Mouse (Mus musculus) cerebellum, adult 9-10 months (tissue): ENCODE results near the gene Olfr502.
"Not testable (repeated sequence)": the region's sequence is repeated elsewhere in the genome, so short reads cannot be mapped to it uniquely, and the experiment has no call there.

Experiments
- DNase-seq: peaks from one replicate; pipeline ENCODE4 v3.0.0; 2022

Olfr502 gene

DNA sequence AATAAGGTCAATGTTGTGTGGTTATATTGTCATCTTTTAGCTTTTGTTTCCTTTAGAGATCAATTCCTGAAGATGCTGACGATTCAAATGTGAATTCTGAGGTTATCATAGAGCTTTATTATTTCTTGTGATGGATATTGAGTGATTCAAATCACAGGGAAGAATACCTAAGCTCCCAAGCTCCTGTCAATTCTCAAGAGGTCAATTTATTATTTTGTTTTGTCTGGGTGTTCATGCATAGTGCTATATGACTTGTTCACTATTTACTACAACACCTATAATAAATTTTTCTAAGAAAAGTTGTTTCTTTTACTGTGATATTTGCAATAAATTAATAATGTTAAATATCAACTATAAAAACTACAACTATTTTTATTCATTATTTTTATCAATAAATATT is at the start of gene Olfr502:
Gene Olfr502, minus strand, starts transcription at position 101 of the 400 bp plus-strand sequence.
- DNase-seq: no peak

DNA sequence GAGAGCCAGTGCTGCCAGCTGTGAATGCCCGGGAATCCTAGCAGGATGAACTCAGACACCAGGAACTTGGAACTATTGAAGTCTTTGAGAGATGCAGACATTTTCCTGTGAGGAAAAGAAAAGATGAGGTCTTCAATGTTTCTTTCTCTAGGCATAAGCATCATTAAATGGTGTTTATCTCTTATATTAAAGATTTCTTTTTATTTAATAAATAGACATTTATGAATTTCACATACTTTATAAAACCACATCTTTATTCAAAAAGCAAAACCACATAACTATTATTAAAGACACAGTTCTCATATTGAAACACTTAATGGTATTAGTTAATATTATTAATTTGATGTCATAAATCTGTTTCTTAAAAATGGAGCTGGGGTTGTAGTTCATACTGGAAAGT is 40.8 kb upstream of the Olfr502 start, which contains the start of gene Olfr504:
Gene Olfr504, minus strand, starts transcription at position 101 of the 400 bp plus-strand sequence.
- no peak for DNase-seq

DNA sequence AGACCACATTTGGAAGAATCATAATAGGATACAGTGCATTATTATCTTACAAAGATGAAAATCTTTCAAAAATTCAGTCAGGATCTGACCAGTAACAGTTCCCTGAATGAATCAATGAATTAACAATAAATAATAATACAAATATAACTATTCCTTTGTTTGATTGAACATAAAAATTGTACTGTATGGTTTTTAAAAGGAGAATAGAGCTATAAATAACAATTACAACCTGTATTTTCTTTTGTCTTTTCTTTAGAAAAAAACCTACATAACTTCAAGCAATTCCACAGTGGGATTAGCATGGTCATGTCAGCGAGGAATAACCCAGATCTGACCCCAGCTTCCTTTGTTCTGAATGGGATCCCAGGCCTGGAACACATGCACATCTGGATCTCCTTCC is 19.4 kb upstream of the Olfr502 start, which contains the start of gene Olfr503:
Gene Olfr503, plus strand, starts transcription at position 301 of the 400 bp plus-strand sequence.
- DNase-seq: not testable (repeated sequence)

DNA sequence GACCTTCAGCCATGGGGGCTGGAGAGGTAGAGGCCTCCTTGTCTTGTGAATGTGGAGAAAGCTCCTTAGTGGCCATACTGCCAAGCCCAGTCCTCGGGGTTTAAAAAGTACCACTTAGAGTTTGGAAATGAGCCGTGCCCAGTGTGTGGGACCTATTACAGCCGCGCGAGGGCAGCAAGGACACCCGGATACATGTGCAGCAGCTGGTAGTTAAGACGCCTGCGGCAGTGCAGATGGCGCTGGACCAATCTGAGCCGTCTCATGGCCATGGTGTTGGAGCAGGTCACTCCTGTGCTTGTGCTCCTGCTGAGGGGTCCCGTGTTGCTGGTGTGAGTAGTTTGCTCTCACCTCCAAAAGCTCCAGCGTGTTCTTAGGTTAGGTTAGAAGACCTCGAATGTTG is 17.6 kb upstream of the Olfr502 start:
- no peak for DNase-seq
